Comparison of ENCODE assay signal across 8 mouse cellular contexts in the genomic region with DNA sequence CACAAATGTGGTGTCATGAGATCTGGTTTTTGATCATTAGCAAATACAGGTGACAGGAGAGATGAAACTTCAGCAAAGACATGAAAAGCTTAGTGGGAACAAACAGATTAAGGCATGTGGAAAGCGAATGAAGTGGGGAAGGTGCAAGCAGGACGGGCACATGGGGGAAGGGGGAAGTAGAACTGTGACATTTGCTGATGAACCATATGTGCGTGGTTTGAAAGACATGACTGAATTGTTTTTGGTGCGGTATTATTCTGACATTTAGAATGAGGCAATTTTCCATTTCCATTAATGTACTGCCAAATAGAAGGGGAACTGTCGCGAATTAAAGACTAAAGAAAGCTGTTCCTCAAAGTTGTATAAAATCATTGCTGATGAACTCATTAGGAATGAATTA.
"Had no signal": no experiment of that assay in that cellular context is flagged by ENCODE, and none has a peak within 500 bp of the region (broad histone marks: within the 10 kb centered on the region; RNA-seq: fewer than 3 reads in every experiment).

No protein-coding gene starts in this region.

- DNase-seq: kidney, adult 11 months; kidney, postnatal 10 days; kidney, postnatal 4 days; lung, embryonic 14.5 days; lung, postnatal 10 days; lung, postnatal 4 days; right cerebral cortex, postnatal 14 days; thymus, postnatal 4 days had no signal
